Mouse (Mus musculus) right cerebral cortex, adult 2 months (tissue): ENCODE results near the gene Sparc.
"Not testable (repeated sequence)": the region's sequence is repeated elsewhere in the genome, so short reads cannot be mapped to it uniquely, and the experiment has no call there.

Experiments
- DNase-seq, 2 experiments: peaks; one replicate each; pipeline ENCODE4 v3.0.0; 2021 to 2022; ENCODE audit warnings: low spot score in 2 of 2

The Sparc gene

DNA sequence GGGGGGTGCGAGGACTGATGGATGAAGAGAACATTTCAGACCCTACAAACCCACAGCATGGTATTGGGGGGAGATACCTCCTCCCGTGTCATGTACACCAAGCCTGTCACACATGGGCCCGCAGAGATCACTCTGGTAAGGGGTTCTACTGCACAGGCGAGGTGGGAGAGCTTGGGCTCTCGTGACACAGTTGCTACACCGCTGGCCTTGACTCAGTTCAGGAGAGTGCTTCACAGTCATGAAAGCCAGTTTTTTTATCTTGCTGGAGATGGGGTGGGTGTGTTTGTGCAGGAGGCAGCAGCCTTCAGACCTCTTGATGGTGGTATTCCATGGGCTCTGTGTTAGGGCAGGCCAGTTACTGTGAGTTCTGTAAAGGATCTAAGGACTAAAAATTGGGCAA is 13.1 kb upstream of the Sparc start:
- no peak for DNase-seq

DNA sequence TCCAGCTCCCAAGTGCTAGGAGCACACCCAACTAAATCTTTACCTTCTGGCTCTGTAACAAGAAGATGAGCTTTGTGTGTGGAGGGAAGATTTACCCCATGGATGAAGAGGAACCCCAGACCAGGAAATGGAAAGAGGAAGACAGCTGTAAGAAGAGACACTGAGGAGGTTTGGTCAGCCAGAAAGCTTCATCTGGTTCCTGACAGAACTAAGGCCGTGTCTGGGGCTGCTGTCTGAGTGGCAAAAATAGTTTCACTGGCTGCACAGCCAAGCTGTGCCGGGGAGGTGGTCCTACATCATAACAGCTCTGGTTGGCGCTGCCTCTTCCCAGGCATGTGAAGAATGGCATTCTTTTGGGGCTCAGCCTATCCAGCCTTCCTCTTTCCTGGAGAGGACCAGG is 10.0 kb upstream of the Sparc start:
- no peak for DNase-seq

DNA sequence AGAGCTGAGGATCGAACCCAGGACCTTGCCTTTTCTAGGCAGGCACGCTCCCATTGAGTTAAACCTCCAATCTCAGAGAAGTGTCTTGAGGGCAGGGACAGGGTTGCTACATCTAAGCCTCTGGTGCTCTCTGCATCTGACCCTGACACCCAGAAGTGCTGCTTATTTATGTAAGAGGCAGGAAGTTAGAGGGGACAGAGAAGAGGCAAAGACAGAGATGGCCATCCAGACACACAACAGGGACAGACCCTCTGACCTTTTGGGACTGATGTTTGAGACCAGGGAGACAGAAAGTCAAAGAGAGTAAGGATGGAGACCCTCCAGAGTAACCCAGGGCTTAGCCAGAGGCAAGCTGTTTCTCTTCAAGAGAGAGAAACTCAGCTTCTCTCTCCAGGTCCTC is 7.0 kb upstream of the Sparc start:
- no peak for DNase-seq

DNA sequence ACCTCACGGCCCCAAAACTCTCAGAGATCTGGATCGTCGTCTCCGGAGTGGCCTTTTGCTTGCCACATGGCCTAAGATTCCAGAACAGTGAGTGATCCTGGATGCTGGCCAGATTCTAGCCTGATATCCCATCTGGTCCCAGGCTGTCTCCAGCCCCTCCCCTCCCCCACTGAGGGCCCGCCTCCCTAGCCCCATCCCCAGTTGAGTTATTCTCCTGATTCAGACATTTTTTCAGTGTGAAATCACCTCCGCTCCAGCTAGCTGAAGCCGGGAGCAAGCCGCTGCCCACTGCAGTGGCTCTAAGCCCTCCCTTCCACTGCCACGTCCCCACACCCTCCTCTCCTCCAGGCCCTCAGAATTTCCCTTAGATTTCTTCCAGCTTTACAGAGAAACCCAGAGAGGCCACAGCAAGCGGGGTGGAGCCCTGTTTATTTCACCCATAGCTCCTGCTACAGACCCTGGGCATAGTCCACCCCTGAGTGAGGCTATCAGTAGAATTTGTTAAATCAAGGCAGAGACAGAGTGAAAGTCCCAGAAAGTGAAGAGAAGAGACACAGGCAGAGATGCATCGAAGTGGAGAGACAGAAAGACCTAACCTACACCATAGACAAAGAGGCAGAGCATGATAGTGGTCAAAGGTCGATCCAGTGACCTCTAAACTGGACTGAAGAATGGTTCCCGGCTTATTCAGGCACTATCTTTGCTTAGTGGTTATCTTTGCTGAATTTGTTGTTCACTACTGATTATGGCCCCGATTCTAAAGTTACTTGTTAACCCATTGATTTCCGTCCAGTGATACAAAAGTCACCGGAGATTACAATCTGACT is 5.4 kb upstream of the Sparc start:
- DNase-seq, result no peak

DNA sequence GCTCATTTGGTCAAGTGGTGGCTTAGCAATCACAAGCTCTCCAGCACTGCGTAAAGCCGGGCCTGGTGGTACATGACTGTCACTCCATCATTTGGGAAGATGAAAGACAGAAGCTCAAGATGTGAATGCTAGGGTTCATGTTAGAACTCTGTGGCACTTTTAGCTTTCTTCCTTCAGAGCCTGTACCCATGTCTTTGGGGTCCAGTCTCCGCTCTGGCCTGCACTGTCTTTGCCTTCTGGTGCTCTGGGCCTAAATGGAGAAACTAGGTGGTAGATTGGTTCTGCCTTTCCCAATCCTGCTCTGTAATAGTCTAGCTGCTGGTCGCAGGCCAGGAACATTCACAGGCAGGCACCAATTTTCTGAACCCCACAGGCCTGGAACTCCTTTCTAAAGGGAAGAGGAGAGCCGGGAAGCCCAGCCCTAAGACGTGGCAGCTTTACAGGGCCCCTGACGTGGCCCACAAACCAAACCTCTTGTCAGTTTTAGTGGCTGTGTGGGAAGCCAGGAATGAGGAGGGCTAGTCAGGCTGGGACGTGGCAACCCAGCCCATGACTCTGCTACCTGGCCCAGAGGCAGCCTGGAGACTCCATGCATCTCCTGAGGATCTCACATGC is 1.9 kb upstream of the Sparc start:
- no peak for DNase-seq

DNA sequence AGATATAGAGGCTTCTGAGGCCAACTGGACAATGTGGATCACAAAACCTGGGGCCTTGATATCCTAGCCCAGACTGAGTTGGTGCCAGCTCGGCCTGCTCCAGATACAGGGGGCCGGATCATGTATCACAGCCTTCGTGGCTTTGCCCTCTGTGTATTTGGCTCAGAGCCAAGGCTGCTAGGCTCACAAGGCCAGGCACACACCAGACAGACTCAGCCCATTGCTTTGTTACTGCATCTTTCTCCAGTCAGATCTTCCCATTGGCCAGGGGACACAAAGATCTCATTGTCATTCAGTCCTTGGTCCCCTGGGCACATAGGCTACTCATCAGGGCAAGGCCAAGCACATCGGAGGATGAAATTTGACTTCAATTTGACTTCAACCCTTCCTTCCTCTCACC is 773 bp upstream of the Sparc start:
- DNase-seq, result no peak

DNA sequence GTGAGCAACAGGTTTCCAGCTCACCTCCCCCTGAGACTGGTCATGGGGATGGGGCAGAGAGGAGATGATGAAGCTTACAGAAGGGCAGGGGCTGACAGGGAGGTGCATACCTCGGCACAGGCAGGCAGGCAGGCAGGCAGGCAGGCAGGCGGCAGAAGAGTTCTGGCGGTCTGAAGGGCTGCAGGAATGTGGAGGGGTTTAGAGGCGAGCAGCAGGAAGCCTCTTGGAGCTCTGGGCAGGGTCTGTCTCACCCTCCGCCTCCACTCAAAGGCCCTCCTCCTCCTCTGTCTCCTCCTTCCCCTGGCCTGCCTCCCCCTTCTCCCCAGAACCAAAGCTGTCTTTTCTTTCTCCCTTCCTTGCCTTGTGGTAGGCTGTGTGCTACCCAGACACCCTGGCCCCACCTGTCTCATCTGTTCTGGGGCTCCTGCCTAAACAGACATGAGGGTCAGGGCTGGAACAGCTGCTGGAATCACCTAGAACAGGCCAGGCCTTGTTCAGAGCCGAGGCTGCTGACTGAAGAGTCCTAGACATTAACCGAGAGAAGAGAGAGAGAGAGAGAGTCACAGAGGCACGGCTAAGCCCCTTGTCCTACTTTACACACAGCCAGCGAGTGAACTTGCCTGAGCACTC is 3.2 kb downstream of the Sparc start:
- no peak for DNase-seq

DNA sequence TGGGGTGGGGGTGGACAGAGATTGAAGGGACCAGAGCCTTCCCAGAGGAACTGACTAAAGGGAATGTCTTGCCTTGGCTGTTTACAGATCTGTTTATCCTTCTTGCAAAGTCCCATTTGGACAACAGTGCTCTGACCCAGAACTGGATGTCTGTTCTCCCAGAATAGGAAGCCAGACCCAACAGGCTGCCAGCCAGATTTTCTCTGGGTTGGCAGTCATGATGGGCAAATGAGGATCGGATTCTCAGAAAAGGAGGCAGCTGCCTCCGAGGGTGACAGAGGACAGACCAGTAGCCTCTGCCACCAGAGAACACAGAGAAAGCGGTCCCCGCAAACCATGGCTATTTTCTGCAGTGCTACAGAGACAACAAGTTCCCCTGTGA is 3.7 kb downstream of the Sparc start:
- DNase-seq, result peak in 1 of 2 experiments; percentile 27

DNA sequence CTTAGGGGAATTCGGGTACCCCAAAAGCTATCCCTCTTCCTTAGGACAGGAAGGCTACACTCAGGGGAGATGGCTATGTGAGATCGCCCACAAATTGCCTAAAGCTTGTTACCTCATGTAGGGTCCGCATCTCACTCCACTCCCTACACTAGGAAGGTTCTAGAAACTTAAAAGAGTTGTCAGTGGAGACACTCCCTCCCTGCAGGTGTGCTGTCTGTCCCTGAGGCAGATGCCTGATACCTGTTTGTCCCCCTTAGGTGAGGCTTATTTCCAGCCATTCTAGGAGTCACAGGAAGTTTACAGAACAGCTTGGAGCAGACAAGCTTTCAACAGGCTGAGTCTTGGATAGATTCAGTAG is 4.3 kb downstream of the Sparc start:
- DNase-seq, result no peak

DNA sequence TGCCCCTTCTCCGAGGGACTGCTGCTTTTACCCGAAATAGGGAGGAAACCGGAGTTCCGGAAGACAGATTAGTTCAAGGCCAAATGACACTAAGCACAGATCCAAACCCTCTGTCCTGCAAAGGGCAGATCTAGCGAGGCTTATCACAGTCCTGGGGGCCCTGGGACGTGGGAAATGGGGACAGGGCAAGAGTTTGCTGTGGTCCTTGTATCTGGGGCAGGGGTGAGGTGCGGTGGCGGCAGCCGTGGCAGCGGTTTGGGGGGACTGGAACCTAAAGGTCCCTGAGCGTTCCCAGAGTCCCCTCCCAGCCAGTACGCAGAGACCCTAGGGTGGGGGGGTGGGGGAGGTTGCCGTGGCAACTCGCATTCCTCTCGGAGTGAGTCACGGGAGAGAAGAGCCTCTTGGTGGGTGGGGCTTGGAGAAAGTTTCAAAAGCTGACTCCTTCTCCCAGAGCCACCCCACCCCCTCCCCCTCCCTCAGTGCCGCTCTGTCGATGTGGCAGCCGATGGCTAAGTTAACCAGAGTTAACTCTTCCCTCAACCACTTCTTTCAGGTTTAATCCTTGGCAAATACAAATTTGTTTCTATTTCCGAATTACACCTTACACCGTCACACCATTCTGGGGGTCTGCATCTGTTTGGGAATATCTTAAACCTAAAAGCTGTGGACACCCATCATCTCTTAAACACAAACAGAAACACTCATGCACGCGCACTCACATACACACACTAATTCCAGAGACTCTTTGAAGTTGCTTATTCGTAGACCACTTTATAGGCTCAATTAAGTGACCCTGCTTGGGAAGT is 4.9 kb downstream of the Sparc start:
- DNase-seq, result no peak

DNA sequence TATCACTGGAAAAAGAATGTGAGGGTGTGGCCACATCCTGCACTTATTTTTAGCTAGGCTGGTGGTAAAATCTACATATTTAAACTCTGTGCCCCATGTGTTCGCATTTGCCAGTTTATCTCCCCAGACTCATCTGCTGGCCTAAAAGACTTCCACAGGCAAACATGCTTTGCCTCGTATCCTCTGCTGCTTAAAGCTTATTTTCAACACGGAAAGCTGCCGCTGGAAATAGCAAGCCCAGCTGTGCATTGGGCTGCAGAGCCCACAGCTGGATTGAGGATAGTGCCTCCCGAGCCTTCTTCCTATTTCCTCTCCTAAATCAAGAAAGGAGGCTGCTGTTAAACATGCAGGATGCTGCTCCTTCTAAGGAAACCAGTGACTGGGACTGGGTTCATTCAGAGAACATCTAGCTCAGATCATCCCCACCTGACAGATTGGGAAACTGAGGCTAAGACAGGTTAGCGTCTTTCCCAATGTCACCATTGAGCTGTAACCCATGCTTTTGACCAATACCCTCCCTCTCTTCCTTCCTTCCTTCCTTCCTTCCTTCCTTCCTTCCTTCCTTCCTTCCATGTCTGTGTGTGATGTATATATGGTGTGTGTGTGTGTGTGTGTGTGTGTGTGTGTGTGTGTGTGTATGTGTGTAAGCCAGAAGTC is 6.2 kb downstream of the Sparc start:
- DNase-seq, result no peak

DNA sequence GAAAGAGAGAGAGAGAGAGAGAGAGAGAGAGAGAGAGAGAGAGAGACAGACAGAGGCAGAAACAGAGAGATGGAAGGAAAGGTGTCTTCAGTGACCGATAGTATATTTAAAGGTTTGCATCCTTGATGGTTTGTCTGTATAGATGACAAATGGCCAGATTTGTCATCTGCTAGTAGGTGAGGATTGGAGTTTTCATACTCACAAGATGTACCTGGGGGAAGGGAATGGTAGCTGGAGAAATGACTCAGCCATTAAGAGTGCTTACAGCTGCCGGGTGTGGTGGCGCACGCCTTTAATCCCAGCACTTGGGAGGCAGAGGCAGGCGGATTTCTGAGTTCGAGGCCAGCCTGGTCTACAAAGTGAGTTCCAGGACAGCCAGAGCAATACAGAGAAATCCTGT is 7.3 kb downstream of the Sparc start:
- DNase-seq, result not testable (repeated sequence)

DNA sequence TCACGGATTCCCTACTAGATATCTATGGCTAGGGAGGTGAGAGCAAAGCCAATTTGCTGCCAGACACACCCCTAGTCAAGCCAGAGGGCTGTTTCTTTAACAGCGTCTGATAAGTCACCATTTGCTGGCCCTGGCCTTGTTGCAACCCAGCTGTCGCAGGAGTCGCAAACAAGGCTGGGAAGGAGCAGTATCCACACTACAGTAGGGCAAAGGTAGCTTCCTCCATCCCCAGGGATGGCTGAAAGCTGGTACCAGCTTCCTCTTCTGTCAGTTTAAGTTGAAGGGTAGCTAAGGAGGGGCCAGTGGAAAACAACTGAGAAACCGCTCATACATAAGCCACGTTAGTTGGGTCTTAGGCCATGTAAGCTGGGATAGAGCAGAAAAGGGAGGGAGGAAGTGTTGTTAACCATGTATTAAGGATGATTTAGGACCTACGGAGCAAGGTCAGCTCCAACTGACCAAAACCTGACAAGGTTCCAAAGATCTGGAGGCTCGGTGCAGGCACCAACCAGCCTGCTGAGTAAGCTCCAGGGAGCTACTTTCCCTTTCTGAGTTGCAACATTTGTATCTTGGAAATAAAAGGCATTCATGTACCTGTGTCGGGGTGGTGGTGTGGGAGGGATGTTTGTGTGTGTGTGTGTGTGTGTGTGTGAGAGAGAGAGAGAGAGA is 7.8 kb downstream of the Sparc start:
- DNase-seq, result no peak

DNA sequence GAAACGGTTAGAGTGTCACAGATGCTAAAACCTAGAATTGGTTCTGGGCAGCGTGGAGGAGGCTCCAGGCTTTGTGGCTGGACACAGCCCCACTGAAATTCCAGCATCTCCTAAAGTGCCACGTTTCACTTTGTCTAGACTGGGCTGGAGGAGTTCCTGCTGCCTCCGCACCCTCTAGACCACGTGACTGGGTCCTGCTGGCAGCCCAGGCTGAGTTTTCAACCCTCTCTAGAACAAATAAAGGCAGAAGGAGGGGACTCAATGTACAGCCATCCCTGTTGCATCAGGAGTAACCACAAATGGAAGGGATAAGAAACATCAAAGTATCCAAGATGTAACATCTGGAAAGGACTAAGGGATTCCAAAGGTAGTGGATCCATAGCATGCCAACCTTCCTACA is 8.7 kb downstream of the Sparc start:
- no peak for DNase-seq

DNA sequence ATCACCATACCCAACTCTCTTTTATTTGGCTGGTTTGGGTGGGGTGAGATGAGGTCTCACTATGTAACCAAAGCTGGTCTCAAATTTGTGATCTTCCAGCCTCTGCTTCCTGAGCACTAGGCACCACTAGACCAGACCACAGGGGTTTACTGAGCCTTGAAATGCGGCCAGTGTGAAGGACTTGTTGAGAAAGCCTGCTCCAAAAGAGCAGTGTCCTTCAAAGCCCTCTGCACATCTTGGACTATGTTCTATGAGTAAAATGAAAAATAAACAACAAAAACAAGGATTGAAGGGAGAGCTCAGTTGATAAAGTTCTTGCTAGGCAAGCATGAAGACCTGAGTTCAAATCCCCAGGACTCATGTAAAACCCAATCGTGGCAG is 9.6 kb downstream of the Sparc start:
- no peak for DNase-seq

DNA sequence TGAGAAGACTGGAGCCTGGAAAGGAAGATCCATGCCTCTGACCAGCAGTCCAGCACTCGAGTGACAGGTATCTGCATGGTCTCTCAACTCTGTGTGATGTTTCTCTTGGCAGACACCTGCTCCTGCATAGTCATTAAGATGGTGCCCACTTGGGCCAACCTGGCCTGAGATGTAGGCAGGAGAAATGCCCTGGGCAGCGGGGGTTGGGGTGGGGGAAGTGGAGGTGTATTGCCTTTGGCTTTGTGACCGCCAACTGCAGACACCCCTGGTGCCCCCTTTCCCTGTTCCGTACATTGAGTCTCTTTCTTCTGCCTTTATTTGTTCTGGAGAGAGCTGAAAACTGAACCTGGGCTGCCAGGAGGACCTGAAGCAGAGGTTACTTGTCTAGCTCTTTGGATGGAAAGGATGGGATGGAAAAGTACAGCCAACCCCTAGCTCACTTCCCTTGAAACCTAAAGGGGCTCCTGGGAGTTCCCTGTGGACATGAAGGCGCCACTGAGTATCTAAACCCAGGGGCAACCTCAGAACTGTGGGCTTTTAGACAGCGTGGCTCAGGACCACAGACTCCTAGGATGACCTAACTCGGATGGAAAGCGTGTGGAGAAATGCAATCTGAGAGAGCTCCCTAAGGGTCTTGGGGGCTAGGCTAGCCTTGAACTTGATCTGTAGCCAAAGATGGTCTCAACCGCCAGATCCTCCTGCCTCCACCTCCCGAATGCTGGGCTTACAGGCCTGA is 10.1 kb downstream of the Sparc start:
- no peak for DNase-seq

DNA sequence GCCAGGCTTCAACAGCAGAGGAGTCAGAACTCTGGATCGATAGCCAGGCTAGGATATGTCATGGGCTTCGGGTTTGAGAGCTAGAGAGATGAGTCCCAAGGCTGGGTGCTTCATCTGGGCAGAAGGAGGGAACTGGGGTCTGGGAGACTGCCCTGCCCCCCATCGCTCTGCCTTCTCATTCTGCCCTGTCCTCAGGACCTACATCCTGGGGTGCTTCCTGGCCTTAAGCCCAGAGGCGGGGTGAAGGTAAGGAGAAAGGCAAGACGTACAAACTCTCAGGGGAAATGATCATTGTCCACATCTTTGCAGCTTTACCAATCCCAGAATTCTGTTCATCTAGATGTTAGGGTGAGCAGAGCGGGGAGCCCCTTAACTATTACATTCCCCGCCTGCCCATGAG is 10.9 kb downstream of the Sparc start:
- DNase-seq, result no peak

DNA sequence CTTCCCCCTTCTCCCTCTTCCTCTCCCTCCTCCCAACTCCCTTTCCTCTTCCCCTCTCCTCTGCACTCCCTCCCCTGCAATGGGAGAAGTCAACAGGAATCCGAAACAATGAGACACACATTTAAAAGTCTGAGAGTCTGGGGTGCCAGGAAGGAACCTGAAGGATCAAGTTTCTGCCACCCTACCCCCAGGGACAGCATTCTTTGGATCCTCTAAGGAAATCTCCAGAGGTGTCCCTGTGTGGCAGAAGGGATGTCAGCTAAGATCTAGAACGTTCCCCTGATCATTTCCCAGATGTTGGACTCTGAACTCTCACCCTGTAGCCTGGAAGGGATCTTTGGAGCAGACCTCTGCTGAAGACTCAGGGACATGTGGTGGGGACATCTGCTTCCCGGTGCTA is 12.5 kb downstream of the Sparc start:
- no peak for DNase-seq

DNA sequence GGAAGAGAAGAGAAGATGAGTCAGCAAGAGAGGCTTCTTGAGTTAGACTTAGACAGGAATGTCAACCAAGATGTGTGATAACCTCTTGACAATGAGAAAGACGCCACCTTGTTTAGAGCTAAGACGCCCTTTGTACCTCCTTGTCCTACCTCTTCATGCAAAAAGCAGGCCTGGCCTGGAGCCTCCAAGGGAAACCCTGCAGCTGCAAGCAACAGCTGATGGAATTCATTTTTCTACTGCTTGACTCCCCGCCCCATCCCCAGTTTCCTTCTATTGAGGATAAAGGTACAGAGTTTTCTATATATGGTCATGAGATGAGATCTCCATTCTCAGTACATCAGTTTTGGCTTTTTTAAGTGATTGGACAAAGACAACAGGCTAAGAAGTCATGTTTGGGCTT is 13.0 kb downstream of the Sparc start:
- DNase-seq, result no peak

DNA sequence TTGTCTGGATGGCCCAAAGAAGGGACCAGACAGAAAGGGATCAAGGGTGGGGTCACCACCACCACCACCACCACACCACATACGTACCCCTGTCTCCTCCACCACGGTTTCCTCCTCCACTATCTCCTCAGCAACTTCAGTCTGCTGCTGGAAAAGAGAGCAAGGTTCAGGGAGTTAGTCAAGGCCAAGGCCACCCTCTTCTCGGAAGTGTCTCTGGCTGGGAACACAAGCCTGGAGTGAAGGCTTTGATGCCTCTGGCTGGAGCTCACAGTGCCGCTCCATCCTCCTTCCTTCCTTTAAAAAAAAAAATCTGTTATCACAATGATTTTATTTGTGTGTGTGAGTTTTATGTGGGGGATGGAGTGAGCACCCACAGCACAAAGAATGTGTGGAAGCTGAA is 15.8 kb downstream of the Sparc start:
- no peak for DNase-seq
